Mouse (Mus musculus) liver, postnatal 0 days (tissue): ENCODE results near the gene Slc6a5.

ENCODE experiments used
- CTCF ChIP-seq: sonication (generic); IDR thresholded peaks from 2 replicates; pipeline ENCODE4 v1.5.1; 2016; ENCODE audit warnings: antibody characterized with exemption, low read depth
- EP300 ChIP-seq: IDR thresholded peaks from 2 replicates; pipeline ENCODE4 v1.6.1; 2016; ENCODE audit warnings: antibody characterized with exemption, low read depth, mild to moderate bottlenecking

- no peak for TF ChIP-seq CTCF
- TF ChIP-seq EP300: no peak
Observed at GRCm38 (mm10) chr7:49999321-49999720, 89.4 kb downstream of the Slc6a5 start.
